Mouse (Mus musculus): ENCODE measurements around the gene Mocs2.

The Mocs2 gene

GRCm38 (mm10) chr13:114817751-114818360 lies at the start of gene Mocs2:
TSS of gene Mocs2 (plus strand) at chr13:114818236.
- peak; percentile 88 to 95 for DNase-seq (ENCODE audit: low spot score in 2 of 2)

GRCm38 (mm10) chr13:114791511-114791910 lies 26.5 kb upstream of the Mocs2 start:
- DNase-seq (ENCODE audit: low spot score in 2 of 2), result no peak

- DNase-seq (ENCODE audit: low spot score in 2 of 2), result peak in 1 of 2 experiments; percentile 65
Observed at GRCm38 (mm10) chr13:114793250-114794030, 24.6 kb upstream of the Mocs2 start.

- no peak for DNase-seq (ENCODE audit: low spot score in 2 of 2)
Observed at GRCm38 (mm10) chr13:114801857-114802256, 16.2 kb upstream of the Mocs2 start.

GRCm38 (mm10) chr13:114802971-114803370 lies 15.1 kb upstream of the Mocs2 start:
- no peak for DNase-seq (ENCODE audit: low spot score in 2 of 2)

GRCm38 (mm10) chr13:114809624-114810210 lies 8.3 kb upstream of the Mocs2 start:
- DNase-seq (ENCODE audit: low spot score in 2 of 2), result no peak

- no peak for DNase-seq (ENCODE audit: low spot score in 2 of 2)
Observed at GRCm38 (mm10) chr13:114818513-114818912, 477 bp downstream of the Mocs2 start.

GRCm38 (mm10) chr13:114822871-114823270 lies 4.8 kb downstream of the Mocs2 start:
- DNase-seq (ENCODE audit: low spot score in 2 of 2), result no peak

GRCm38 (mm10) chr13:114825377-114825855 lies 7.4 kb downstream of the Mocs2 start:
- no peak for DNase-seq (ENCODE audit: low spot score in 2 of 2)

- no peak for DNase-seq (ENCODE audit: low spot score in 2 of 2)
Observed at GRCm38 (mm10) chr13:114831367-114831833, 13.4 kb downstream of the Mocs2 start.

- no peak for DNase-seq (ENCODE audit: low spot score in 2 of 2)
Observed at GRCm38 (mm10) chr13:114832761-114833160, 14.7 kb downstream of the Mocs2 start.

GRCm38 (mm10) chr13:114833351-114833750 lies 15.3 kb downstream of the Mocs2 start:
- DNase-seq (ENCODE audit: low spot score in 2 of 2), result no peak

- no peak for DNase-seq (ENCODE audit: low spot score in 2 of 2)
Observed at GRCm38 (mm10) chr13:114834580-114834979, 16.5 kb downstream of the Mocs2 start.

- no peak for DNase-seq (ENCODE audit: low spot score in 2 of 2)
Observed at GRCm38 (mm10) chr13:114837061-114837460, 19.0 kb downstream of the Mocs2 start.

GRCm38 (mm10) chr13:114838535-114838990 lies 20.5 kb downstream of the Mocs2 start:
- peak; percentile 35 to 63 for DNase-seq (ENCODE audit: low spot score in 2 of 2)

GRCm38 (mm10) chr13:114839098-114839497 lies 21.1 kb downstream of the Mocs2 start:
- DNase-seq (ENCODE audit: low spot score in 2 of 2), result no peak

GRCm38 (mm10) chr13:114840545-114840944 lies 22.5 kb downstream of the Mocs2 start:
- no peak for DNase-seq (ENCODE audit: low spot score in 2 of 2)

GRCm38 (mm10) chr13:114843318-114843717 lies 25.3 kb downstream of the Mocs2 start:
- DNase-seq (ENCODE audit: low spot score in 2 of 2), result no peak

- no peak for DNase-seq (ENCODE audit: low spot score in 2 of 2)
Observed at GRCm38 (mm10) chr13:114845804-114846203, 27.8 kb downstream of the Mocs2 start.

GRCm38 (mm10) chr13:114848945-114849344 lies 30.9 kb downstream of the Mocs2 start:
- no peak for DNase-seq (ENCODE audit: low spot score in 2 of 2)

- no peak for DNase-seq (ENCODE audit: low spot score in 2 of 2)
Observed at GRCm38 (mm10) chr13:114852264-114853111, 34.5 kb downstream of the Mocs2 start.

All from urinary bladder, postnatal 4 days (tissue).